Mouse (Mus musculus): ENCODE measurements around the gene Clic1.

DNA sequence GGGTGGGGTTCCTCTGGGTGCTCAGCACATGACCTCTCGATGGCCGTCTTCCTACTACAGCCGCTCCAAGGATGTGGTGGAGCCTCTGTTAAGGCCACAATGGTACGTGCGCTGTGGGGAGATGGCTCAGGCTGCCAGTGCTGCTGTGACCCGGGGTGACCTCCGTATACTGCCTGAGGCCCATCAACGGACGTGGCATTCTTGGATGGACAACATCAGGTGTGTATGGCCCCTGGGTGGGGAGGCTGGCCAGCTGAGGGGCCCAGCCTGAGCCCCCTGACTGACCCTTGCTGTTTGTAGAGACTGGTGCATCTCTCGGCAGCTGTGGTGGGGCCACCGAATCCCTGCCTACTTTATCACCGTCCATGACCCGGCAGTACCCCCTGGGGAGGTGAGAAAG, 37.3 kb upstream of the Clic1 start:
- TF ChIP-seq CTCF (IDR thresholded peaks at IDR 0.05; ENCODE audit: borderline replicate concordance, insufficient read depth, low read length) (no peak), POLR2A (IDR thresholded peaks at IDR 0.05; ENCODE audit: low read depth, low read length) (no peak)
